Comparison of ENCODE assay signal across 13 mouse cellular contexts in the genomic region with DNA sequence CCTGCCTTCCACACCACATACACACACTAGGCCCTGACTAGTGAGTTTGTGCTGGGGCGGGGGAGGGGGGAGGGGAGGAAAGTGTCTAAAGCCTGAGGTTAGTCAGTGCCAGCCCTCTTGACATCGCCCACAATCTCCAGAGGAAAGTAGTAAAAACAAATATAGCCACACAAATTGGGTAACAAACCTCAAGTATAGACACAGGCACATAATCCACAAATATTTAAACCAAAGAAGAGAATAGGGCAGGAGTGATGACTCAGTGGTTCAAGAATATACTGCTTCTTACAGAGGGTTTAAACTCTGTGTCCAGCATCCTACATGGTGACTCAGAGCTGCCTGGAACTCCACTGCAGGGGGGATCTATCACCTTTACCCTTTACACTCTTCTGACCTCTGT.
"Had no signal": no experiment of that assay in that cellular context is flagged by ENCODE, and none has a peak within 500 bp of the region (broad histone marks: within the 10 kb centered on the region; RNA-seq: fewer than 3 reads in every experiment).

No protein-coding gene starts in this region.

- H3K27ac ChIP-seq: limb, embryonic 15.5 days; liver, embryonic 12.5 days; midbrain, embryonic 10.5 days; midbrain, embryonic 15.5 days; stomach, postnatal 0 days had no signal

- H3K9me3 ChIP-seq: liver, embryonic 12.5 days; midbrain, embryonic 10.5 days; midbrain, embryonic 15.5 days had no signal

- H3K4me1 ChIP-seq: limb, embryonic 15.5 days; liver, embryonic 12.5 days; midbrain, embryonic 10.5 days; midbrain, embryonic 15.5 days had no signal

- H3K9ac ChIP-seq: limb, embryonic 15.5 days; liver, embryonic 12.5 days; midbrain, embryonic 15.5 days had no signal

- H3K4me2 ChIP-seq: limb, embryonic 15.5 days; liver, embryonic 12.5 days; midbrain, embryonic 15.5 days had no signal

- DNase-seq: kidney, adult 8-10 months; kidney, postnatal 25 days; layer of hippocampus, adult 9-11 months; layer of hippocampus, postnatal 36 days; right cerebral cortex, adult 18-20 months; right cerebral cortex, postnatal 25 days; thymus, postnatal 14 days had no signal

- ATAC-seq: intestine, postnatal 0 days; liver, embryonic 12.5 days; midbrain, embryonic 15.5 days had no signal

- H3K36me3 ChIP-seq: limb, embryonic 15.5 days; liver, embryonic 12.5 days; midbrain, embryonic 10.5 days; midbrain, embryonic 15.5 days had no signal

- H3K4me3 ChIP-seq: limb, embryonic 15.5 days; liver, embryonic 12.5 days; midbrain, embryonic 10.5 days; midbrain, embryonic 15.5 days had no signal

- H3K27me3 ChIP-seq: limb, embryonic 15.5 days; liver, embryonic 12.5 days; midbrain, embryonic 15.5 days had no signal
